Mouse (Mus musculus) heart, adult 2 months (tissue): ENCODE results near the gene A630001G21Rik. TPM values are rescaled to one million over a fixed set of nuclear protein-coding genes. Genes with fewer than 3 reads are reported as not detected.
A peak's percentile ranks its signal among the peaks of the same experiment; 100 is the strongest.

Source experiments
- DNase-seq, 2 experiments: peaks; one replicate each; pipeline ENCODE4 v3.0.0; 2021
- H3K27ac ChIP-seq: fragments of 200-600 bp; 2 replicates; pipeline ENCODE4 v1.8.1; 2022
- H3K27me3 ChIP-seq: fragments of 200-500 bp; 2 replicates; pipeline ENCODE4 v1.6.1; 2012; ENCODE audit warnings: mild to moderate bottlenecking, low read length, inconsistent platforms, mixed read lengths; ENCODE audit not compliant: control insufficient read depth, insufficient read depth
- H3K36me3 ChIP-seq: fragments of 200-500 bp; 2 replicates; pipeline ENCODE4 v1.6.1; 2012; ENCODE audit warnings: low read length, inconsistent platforms; ENCODE audit not compliant: control insufficient read depth, insufficient read depth
- H3K4me1 ChIP-seq: fragments of 200-500 bp; 2 replicates; pipeline ENCODE4 v1.6.1; 2011; ENCODE audit warnings: low read length; ENCODE audit not compliant: control insufficient read depth, insufficient read depth
- H3K4me3 ChIP-seq: fragments of 200-600 bp; 2 replicates; pipeline ENCODE4 v1.8.1; 2022
- H3K79me2 ChIP-seq: fragments of 200-500 bp; replicated peaks from 2 replicates; pipeline ENCODE4 v1.6.1; 2012; ENCODE audit warnings: mild to moderate bottlenecking, inconsistent platforms, low read length, moderate library complexity, mixed read lengths; ENCODE audit not compliant: control insufficient read depth, insufficient read depth
- H3K9ac ChIP-seq: fragments of 200-500 bp; 2 replicates; pipeline ENCODE4 v1.6.1; 2012; ENCODE audit warnings: low read depth, mild to moderate bottlenecking, control low read depth, inconsistent platforms, low read length, mixed read lengths
- CTCF ChIP-seq: fragments of 200-600 bp; IDR thresholded peaks from 2 replicates; pipeline ENCODE4 v1.8.1; 2022; ENCODE audit warnings: antibody characterized with exemption, mild to moderate bottlenecking, moderate library complexity
- EP300 ChIP-seq: fragments of 200-500 bp; IDR thresholded peaks from 2 replicates; pipeline ENCODE4 v1.6.1; 2011; ENCODE audit warnings: low read depth, low read length, control low read depth; ENCODE audit not compliant: insufficient read depth
- POLR2A ChIP-seq: fragments of 200-500 bp; IDR thresholded peaks from 2 replicates; pipeline ENCODE4 v1.6.1; 2011; ENCODE audit warnings: mild to moderate bottlenecking, low read depth, low read length, control low read depth; ENCODE audit not compliant: insufficient read depth
- WGBS: fragments of 180-500 bp; shearing (Covaris S2); methylation state at CpG from one replicate; pipeline ENCODE4 v1.1.7; 2018; 5-methylcytosine and 5-hydroxymethylcytosine counted together
- intact Hi-C: fragments of 180-260 bp; cut with DNase I; formaldehyde crosslinking; loops from one replicate; pipeline ENCODE4 v1.15.1; 2025
- polyA plus RNA-seq: library from polyadenylated mRNA; depleted of rRNA; stranded (reverse); fragments of >200 nt; gene quantifications from 2 replicates; pipeline ENCODE4 v1.2.3, GENCODE M21; 2012
- total RNA-seq, 2 experiments: library from RNA; stranded (reverse); gene quantifications; 2 replicates each; pipeline ENCODE4 v1.2.3; 2021

Gene A630001G21Rik
- total and polyA plus RNA-seq, 3 experiments, result 0.20 to 1.3 (median 0.37) TPM

GRCm38 (mm10) chr1:85795196-85795595 lies 16.8 kb upstream of the A630001G21Rik start:
- Histone ChIP-seq H3K4me1 (peaks cover 6% of the 10 kb centered on the region), H3K36me3 (peaks cover 23% of the 10 kb centered on the region), H3K27me3 (no peaks in the 10 kb centered on the region), H3K4me3 (no peak overlapping the region; the same call in 1 of the 2 replicates), H3K79me2 (peaks cover 7% of the 10 kb centered on the region), H3K27ac (peak overlapping the region; percentile 96), H3K9ac (no peak overlapping the region)
- intact Hi-C loops, result no loop called here
- DNase-seq, result no peak
- 39% methylated on average over 3 of the region's 3 CpGs for WGBS
- TF ChIP-seq EP300 (no peak), POLR2A (no peak), CTCF (no peak)

GRCm38 (mm10) chr1:85794106-85794771 lies 15.8 kb upstream of the A630001G21Rik start:
- no peak for DNase-seq
- Histone ChIP-seq H3K79me2 (peaks cover 6% of the 10 kb centered on the region), H3K36me3 (peaks cover 20% of the 10 kb centered on the region), H3K4me1 (peaks cover 4% of the 10 kb centered on the region), H3K9ac (peak overlapping the region; percentile 96), H3K27ac (peak overlapping the region; percentile 96), H3K27me3 (no peaks in the 10 kb centered on the region), H3K4me3 (peak overlapping the region; percentile 96)
- no peak for TF ChIP-seq POLR2A
- TF ChIP-seq CTCF, result no peak
- no peak for TF ChIP-seq EP300
- intact Hi-C loops, result loop anchor here (5.0 kb wide), 1 partner anchor 108 kb away; no protein-coding TSS in a partner anchor
- under 1% methylated on average over 38 of the region's 38 CpGs for WGBS

- under 1% methylated on average over 112 of the region's 118 CpGs for WGBS
- peak; percentile 93 to 96 for DNase-seq
- intact Hi-C loops, result loop anchor here (2.0 to 5.0 kb wide), 3 partner anchors 47 to 213 kb away; no protein-coding TSS in a partner anchor
These were observed 15.0 kb upstream of the A630001G21Rik start, which contains the start of gene Cab39 for GRCm38 (mm10) chr1:85793208-85794105. Cab39 (plus strand) TSS chr1:85793441.

GRCm38 (mm10) chr1:85791476-85791875 lies 13.0 kb upstream of the A630001G21Rik start:
- Histone ChIP-seq H3K9ac (no peak overlapping the region), H3K4me1 (peaks cover 4% of the 10 kb centered on the region), H3K27me3 (no peaks in the 10 kb centered on the region), H3K27ac (no peak overlapping the region), H3K79me2 (0 out of 2 replicates have a peak, but pooled peaks cover 2% of the 10 kb centered on the region), H3K4me3 (no peak overlapping the region), H3K36me3 (peaks cover 8% of the 10 kb centered on the region; the same call in 1 of the 2 replicates)
- TF ChIP-seq EP300 (no peak), CTCF (no peak), POLR2A (no peak)
- intact Hi-C loops, result loop anchor here (5.0 kb wide), 1 partner anchor 111 kb away; no protein-coding TSS in a partner anchor
- DNase-seq, result no peak
- WGBS, result 95% methylated on average over 3 of the region's 3 CpGs

More at GRCm38 (mm10) chr1:85793208-85794105, 15.0 kb upstream of the A630001G21Rik start, which contains the start of gene Cab39:
- TF ChIP-seq CTCF, result peak; percentile 96
- TF ChIP-seq POLR2A, result peak; percentile 62; the same call in 1 of the 2 replicates
- no peak for TF ChIP-seq EP300
- Histone ChIP-seq H3K27me3 (no peaks in the 10 kb centered on the region), H3K4me3 (peak within 1 kb of the TSS; percentile 96), H3K4me1 (peaks cover 4% of the 10 kb centered on the region), H3K27ac (peak within 1 kb of the TSS; percentile 96), H3K79me2 (peaks cover 6% of the 10 kb centered on the region), H3K36me3 (peaks cover 20% of the 10 kb centered on the region), H3K9ac (peak within 1 kb of the TSS; percentile 96)

GRCm38 (mm10) chr1:85790565-85790964 lies 12.1 kb upstream of the A630001G21Rik start:
- TF ChIP-seq POLR2A (no peak), CTCF (no peak), EP300 (no peak)
- no peak overlapping the region for H3K4me3 ChIP-seq
- H3K36me3 ChIP-seq, result peaks cover 3% of the 10 kb centered on the region; the same call in 1 of the 2 replicates
- intact Hi-C loops, result loop anchor here (5.0 kb wide), 1 partner anchor 112 kb away; no protein-coding TSS in a partner anchor
- DNase-seq, result no peak
- H3K27me3 ChIP-seq, result no peaks in the 10 kb centered on the region
- no peak overlapping the region for H3K27ac ChIP-seq
- 55% methylated on average over 3 of the region's 3 CpGs for WGBS
- no peaks in the 10 kb centered on the region for H3K79me2 ChIP-seq
- H3K9ac ChIP-seq, result no peak overlapping the region
- H3K4me1 ChIP-seq, result peaks cover 2% of the 10 kb centered on the region
